Mouse (Mus musculus) kidney, postnatal 0 days (tissue): Measurements from ENCODE around the gene Prlh. TPM values are rescaled to one million over a fixed set of nuclear protein-coding genes. Genes with fewer than 3 reads are reported as not detected.

Experiments
- ATAC-seq: fragments of 200-750 bp; cut with Nextera tagmentation; replicated peaks from 2 replicates; pipeline ENCODE4 v1.8.0; 2017; ENCODE audit warnings: low read depth, moderate number of reproducible peaks, moderate TSS enrichment, moderate library complexity; ENCODE audit not compliant: low FRiP score
- DNase-seq: peaks from one replicate; pipeline ENCODE4 v3.0.0-alpha.2; 2016; ENCODE audit warnings: low spot score
- H3K27ac ChIP-seq: fragments of 300-500 bp; sonication (generic); 2 replicates; pipeline ENCODE4 v1.5.1; 2014; ENCODE audit warnings: mild to moderate bottlenecking
- H3K27me3 ChIP-seq: fragments of 300-500 bp; sonication (generic); 2 replicates; pipeline ENCODE4 v1.6.1; 2014; ENCODE audit warnings: low read length, mixed read lengths; ENCODE audit not compliant: insufficient read depth
- H3K36me3 ChIP-seq: fragments of 300-500 bp; sonication (generic); 2 replicates; pipeline ENCODE4 v1.6.1; 2014; ENCODE audit warnings: low read length, mixed read lengths; ENCODE audit not compliant: insufficient read depth
- H3K4me1 ChIP-seq: fragments of 300-500 bp; sonication (generic); replicated peaks from 2 replicates; pipeline ENCODE4 v1.6.1; 2014; ENCODE audit warnings: antibody characterized with exemption, low read length, mixed read lengths; ENCODE audit not compliant: insufficient read depth
- H3K4me2 ChIP-seq: fragments of 300-500 bp; sonication (generic); 2 replicates; pipeline ENCODE4 v1.6.1; 2014; ENCODE audit warnings: mild to moderate bottlenecking, low read length, moderate library complexity, mixed read lengths
- H3K4me3 ChIP-seq: fragments of 300-500 bp; sonication (generic); replicated peaks from 2 replicates; pipeline ENCODE4 v1.5.1; 2014; ENCODE audit warnings: low read depth, low read length
- H3K9ac ChIP-seq: fragments of 300-500 bp; sonication (generic); 2 replicates; pipeline ENCODE4 v1.6.1; 2014; ENCODE audit warnings: low read depth, low read length
- H3K9me3 ChIP-seq: fragments of 300-500 bp; sonication (generic); replicated peaks from 2 replicates; pipeline ENCODE4 v1.6.1; 2016; ENCODE audit warnings: low read length, inconsistent platforms, mixed read lengths
- CTCF ChIP-seq: IDR thresholded peaks from 2 replicates; pipeline ENCODE4 v1.5.1; 2016; ENCODE audit warnings: antibody characterized with exemption, low read depth, mild to moderate bottlenecking, moderate library complexity
- WGBS: fragments of 180-500 bp; shearing (Covaris S2); extraction: QIAGEN DNeasy Blood & Tissue Kit; methylation state at CpG from one replicate; pipeline ENCODE4 v1.1.7; 2014; 5-methylcytosine and 5-hydroxymethylcytosine counted together
- polyA plus RNA-seq: library from polyadenylated mRNA; unstranded; fragments of >200 nt; fragmentation: Nextera tagmentation; extraction: Ambion mirVana; gene quantifications from 2 replicates; pipeline ENCODE4 v1.2.1, GENCODE M21; 2015

Prlh gene
- polyA plus RNA-seq, 1 experiment from 2014 or later = not detected

- peak; percentile 55 for TF ChIP-seq CTCF
- Histone ChIP-seq H3K27ac (0 out of 2 replicates have a peak overlapping the region, but pooled peaks have one; percentile 39), H3K27me3 (no peaks in the 10 kb centered on the region), H3K4me2 (peak overlapping the region; percentile 34), H3K36me3 (no peaks in the 10 kb centered on the region), H3K4me1 (peaks cover 10% of the 10 kb centered on the region; the same call in 1 of the 2 replicates), H3K9ac (no peak overlapping the region), H3K4me3 (no peak overlapping the region), H3K9me3 (no peaks in the 10 kb centered on the region)
- ATAC-seq (peak; percentile 38; the same call in 1 of the 2 replicates), DNase-seq (peak; percentile 47)
- WGBS = 26% methylated on average over 17 of the region's 17 CpGs
These were observed 43.2 kb upstream of the Prlh start for GRCm38 (mm10) chr1:90909631-90910152.

GRCm38 (mm10) chr1:90913231-90913630, 39.7 kb upstream of the Prlh start:
- TF ChIP-seq CTCF = no peak
- Histone ChIP-seq H3K27ac (no peak overlapping the region), H3K4me2 (no peak overlapping the region), H3K9me3 (no peaks in the 10 kb centered on the region), H3K27me3 (no peaks in the 10 kb centered on the region), H3K4me1 (peaks cover 18% of the 10 kb centered on the region; the same call in 1 of the 2 replicates), H3K9ac (no peak overlapping the region), H3K4me3 (no peak overlapping the region), H3K36me3 (no peaks in the 10 kb centered on the region)
- DNase-seq (no peak), ATAC-seq (no peak)
- 65% methylated on average over 6 of the region's 6 CpGs for WGBS

- WGBS = 13% methylated on average over 18 of the region's 18 CpGs
- Histone ChIP-seq H3K4me2 (peak within 1 kb of the TSS; percentile 50), H3K27ac (no peak within 1 kb of the TSS), H3K4me3 (0 out of 2 replicates have a peak within 1 kb of the TSS, but pooled peaks have one; percentile 7), H3K36me3 (no peaks in the 10 kb centered on the region), H3K9me3 (no peaks in the 10 kb centered on the region; the same call in 1 of the 2 replicates), H3K9ac (peak within 1 kb of the TSS; percentile 27; the same call in 1 of the 2 replicates), H3K4me1 (peaks cover 10% of the 10 kb centered on the region; the same call in 1 of the 2 replicates), H3K27me3 (no peaks in the 10 kb centered on the region)
- peak; percentile 66; the same call in 1 of the 2 replicates for ATAC-seq
- peak; percentile 49 for DNase-seq
- TF ChIP-seq CTCF = no peak
These were observed 37.8 kb upstream of the Prlh start, which contains the start of gene Mlph for GRCm38 (mm10) chr1:90914948-90915569. Mlph (plus strand) TSS chr1:90915085.

GRCm38 (mm10) chr1:90917509-90917908, 35.4 kb upstream of the Prlh start:
- ATAC-seq (no peak), DNase-seq (no peak)
- H3K4me2 ChIP-seq = no peak overlapping the region
- no peaks in the 10 kb centered on the region for H3K36me3 ChIP-seq
- no peak for TF ChIP-seq CTCF
- H3K4me3 ChIP-seq = no peak overlapping the region
- no peak overlapping the region for H3K27ac ChIP-seq
- no peak overlapping the region for H3K9ac ChIP-seq
- WGBS = 53% methylated on average over 6 of the region's 6 CpGs
- H3K9me3 ChIP-seq = no peaks in the 10 kb centered on the region; the same call in 1 of the 2 replicates
- peaks cover 10% of the 10 kb centered on the region; the same call in 1 of the 2 replicates for H3K4me1 ChIP-seq
- H3K27me3 ChIP-seq = no peaks in the 10 kb centered on the region

GRCm38 (mm10) chr1:90921687-90922086, 31.2 kb upstream of the Prlh start:
- ATAC-seq (no peak), DNase-seq (no peak)
- Histone ChIP-seq H3K4me1 (no peaks in the 10 kb centered on the region), H3K27ac (no peak overlapping the region), H3K9me3 (no peaks in the 10 kb centered on the region; the same call in 1 of the 2 replicates), H3K36me3 (no peaks in the 10 kb centered on the region), H3K27me3 (no peaks in the 10 kb centered on the region), H3K4me3 (no peak overlapping the region), H3K9ac (no peak overlapping the region), H3K4me2 (no peak overlapping the region)
- TF ChIP-seq CTCF = no peak
- 78% methylated on average over 9 of the region's 9 CpGs for WGBS

GRCm38 (mm10) chr1:90926030-90926429, 26.9 kb upstream of the Prlh start:
- H3K9ac ChIP-seq = no peak overlapping the region
- no peaks in the 10 kb centered on the region for H3K9me3 ChIP-seq
- H3K4me2 ChIP-seq = no peak overlapping the region
- ATAC-seq (no peak), DNase-seq (no peak)
- H3K4me3 ChIP-seq = no peak overlapping the region
- no peak overlapping the region for H3K27ac ChIP-seq
- TF ChIP-seq CTCF = no peak
- no peaks in the 10 kb centered on the region for H3K36me3 ChIP-seq
- H3K4me1 ChIP-seq = peaks cover 7% of the 10 kb centered on the region; the same call in 1 of the 2 replicates
- H3K27me3 ChIP-seq = no peaks in the 10 kb centered on the region
- 88% methylated on average over 4 of the region's 4 CpGs for WGBS
